Mouse (Mus musculus) liver, embryonic 14.5 days (tissue): ENCODE measurements around the gene Als2cl. TPM values are rescaled to one million over a fixed set of nuclear protein-coding genes. Genes with fewer than 3 reads are reported as not detected.

Source experiments
- ATAC-seq: fragments of 200-750 bp; cut with Nextera tagmentation; 2 replicates; pipeline ENCODE4 v1.8.0; 2017; ENCODE audit warnings: moderate number of reproducible peaks, mild to moderate bottlenecking, moderate library complexity; ENCODE audit not compliant: insufficient read depth
- DNase-seq, 3 experiments: peaks; one replicate each; pipeline ENCODE4 v3.0.0-alpha.2; 2012 to 2013; ENCODE audit warnings: low read depth in 3 of 3, low spot score in 3 of 3
- H3K27ac ChIP-seq: fragments of 300-500 bp; sonication (generic); 2 replicates; pipeline ENCODE4 v1.5.1; 2014; ENCODE audit warnings: moderate library complexity, mild to moderate bottlenecking, control low read depth, inconsistent platforms
- H3K27me3 ChIP-seq: fragments of 300-500 bp; sonication (generic); 2 replicates; pipeline ENCODE4 v1.6.1; 2014; ENCODE audit warnings: mild to moderate bottlenecking, low read length, moderate library complexity; ENCODE audit not compliant: control insufficient read depth, insufficient read depth
- H3K36me3 ChIP-seq: fragments of 300-500 bp; sonication (generic); replicated peaks from 2 replicates; pipeline ENCODE4 v1.6.1; 2014; ENCODE audit warnings: low read depth; ENCODE audit not compliant: control insufficient read depth, insufficient read depth
- H3K4me1 ChIP-seq, 2 experiments: fragments of 200-500 bp in 1 of 2; fragments of 300-500 bp in 1 of 2; sonication (generic) in 1 of 2; replicated peaks; 2 replicates each; pipeline ENCODE4 v1.6.1; 2012 to 2014; ENCODE audit warnings: antibody characterized with exemption in 1 of 2, inconsistent platforms in 1 of 2, low read length in 1 of 2; ENCODE audit not compliant: control insufficient read depth in 2 of 2, insufficient read depth in 2 of 2
- H3K4me2 ChIP-seq: fragments of 300-500 bp; sonication (generic); 2 replicates; pipeline ENCODE4 v1.6.1; 2014; ENCODE audit warnings: low read depth, mild to moderate bottlenecking, control low read depth, moderate library complexity
- H3K4me3 ChIP-seq, 2 experiments: fragments of 200-500 bp in 1 of 2; fragments of 300-500 bp in 1 of 2; sonication (generic) in 1 of 2; 2 replicates each; pipeline ENCODE4 v1.5.1; 2012 to 2014; ENCODE audit warnings: low read depth in 2 of 2, low read length in 2 of 2, mild to moderate bottlenecking in 2 of 2, control low read depth in 1 of 2, inconsistent platforms in 1 of 2, moderate library complexity in 1 of 2; ENCODE audit not compliant: insufficient read depth in 1 of 2
- H3K9ac ChIP-seq: fragments of 300-500 bp; sonication (generic); replicated peaks from 2 replicates; pipeline ENCODE4 v1.6.1; 2014; ENCODE audit warnings: mild to moderate bottlenecking, control low read depth, moderate library complexity
- H3K9me3 ChIP-seq: fragments of 300-500 bp; sonication (generic); 2 replicates; pipeline ENCODE4 v1.6.1; 2016; ENCODE audit warnings: low read length, mixed read lengths; ENCODE audit not compliant: control insufficient read depth
- CTCF ChIP-seq: IDR thresholded peaks from 2 replicates; pipeline ENCODE4 v1.5.1; 2016; ENCODE audit warnings: antibody characterized with exemption, low read depth, control low read depth
- EP300 ChIP-seq: IDR thresholded peaks from 2 replicates; pipeline ENCODE4 v1.6.1; 2016; ENCODE audit warnings: antibody characterized with exemption, low read depth
- WGBS: fragments of 180-500 bp; shearing (Covaris S2); extraction: QIAGEN DNeasy Blood & Tissue Kit; methylation state at CpG from one replicate; pipeline ENCODE4 v1.1.7; 2014; ENCODE audit not compliant: insufficient replicate concordance; 5-methylcytosine and 5-hydroxymethylcytosine counted together
- polyA plus RNA-seq, 2 experiments: library from polyadenylated mRNA; depleted of rRNA in 1 of 2; stranded (reverse) in 1 of 2; unstranded in 1 of 2; fragments of >200 nt; fragmentation: Nextera tagmentation in 1 of 2; extraction: Ambion mirVana in 1 of 2; gene quantifications; 2 replicates each; pipeline versions ENCODE4 v1.2.1 to v1.2.3; 2012 to 2014

The Als2cl gene
- polyA plus RNA-seq, 2 experiments: 1.1 to 3.3 TPM

GRCm38 (mm10) chr9:110879998-110880561 lies 410 bp downstream of the Als2cl start, which contains the start of gene Tmie:
Tmie (minus strand) TSS chr9:110880113.
- Histone ChIP-seq H3K27me3 (peaks cover 22% of the 10 kb centered on the region), H3K36me3 (no peaks in the 10 kb centered on the region), H3K4me1 (peaks cover 0 to 5% of the 10 kb centered on the region in 2 experiments; a peak in 1 of 4 replicates), H3K4me3 (peak within 1 kb of the TSS; percentile 49 to 53), H3K27ac (no peak within 1 kb of the TSS), H3K9ac (no peak within 1 kb of the TSS), H3K4me2 (peak within 1 kb of the TSS; percentile 55), H3K9me3 (no peaks in the 10 kb centered on the region)
- ATAC-seq (peak; percentile 39; the same call in 1 of the 2 replicates), DNase-seq (no peak)
- under 1% methylated on average over 47 of the region's 57 CpGs for WGBS
- no peak for TF ChIP-seq EP300

GRCm38 (mm10) chr9:110880772-110881171 lies 1.1 kb downstream of the Als2cl start:
- H3K9me3 ChIP-seq: no peaks in the 10 kb centered on the region
- H3K36me3 ChIP-seq: no peaks in the 10 kb centered on the region
- WGBS: 47% methylated on average over 4 of the region's 4 CpGs
- peaks cover 0 to 5% of the 10 kb centered on the region in 2 experiments; a peak in 1 of 4 replicates for H3K4me1 ChIP-seq
- H3K27me3 ChIP-seq: peaks cover 22% of the 10 kb centered on the region
- H3K4me3 ChIP-seq: peak overlapping the region; percentile 49 to 53; a peak in 3 of 4 replicates
- no peak overlapping the region for H3K9ac ChIP-seq
- H3K4me2 ChIP-seq: peak overlapping the region; percentile 55
- H3K27ac ChIP-seq: no peak overlapping the region
- DNase-seq: no peak
- TF ChIP-seq EP300: no peak
- TF ChIP-seq CTCF: no peak
- no peak for ATAC-seq

- 49% methylated on average over 7 of the region's 7 CpGs for WGBS
- Histone ChIP-seq H3K4me3 (no peak overlapping the region), H3K9me3 (no peaks in the 10 kb centered on the region), H3K27ac (no peak overlapping the region), H3K9ac (no peak overlapping the region), H3K4me2 (no peak overlapping the region), H3K36me3 (no peaks in the 10 kb centered on the region), H3K4me1 (peaks cover 0 to 5% of the 10 kb centered on the region in 2 experiments; a peak in 1 of 4 replicates), H3K27me3 (peaks cover 22% of the 10 kb centered on the region)
- no peak for TF ChIP-seq EP300
- TF ChIP-seq CTCF: no peak
- DNase-seq (no peak), ATAC-seq (no peak)
These were observed 2.3 kb downstream of the Als2cl start for GRCm38 (mm10) chr9:110881953-110882352.

GRCm38 (mm10) chr9:110887388-110888303 lies 8.0 kb downstream of the Als2cl start:
- H3K27me3 ChIP-seq: no peaks in the 10 kb centered on the region
- ATAC-seq: no peak
- H3K36me3 ChIP-seq: no peaks in the 10 kb centered on the region
- H3K9me3 ChIP-seq: no peaks in the 10 kb centered on the region
- TF ChIP-seq CTCF: no peak
- no peak for TF ChIP-seq EP300
- no peak overlapping the region for H3K9ac ChIP-seq
- no peak for DNase-seq
- peaks cover 0 to 3% of the 10 kb centered on the region in 2 experiments; a peak in 1 of 4 replicates for H3K4me1 ChIP-seq
- no peak overlapping the region for H3K27ac ChIP-seq
- H3K4me2 ChIP-seq: no peak overlapping the region
- H3K4me3 ChIP-seq: no peak overlapping the region
- WGBS: 41% methylated on average over 9 of the region's 9 CpGs

- no peak overlapping the region for H3K27ac ChIP-seq
- H3K4me2 ChIP-seq: no peak overlapping the region
- TF ChIP-seq EP300 (no peak), CTCF (no peak)
- no peaks in the 10 kb centered on the region for H3K9me3 ChIP-seq
- no peak for ATAC-seq
- 72% methylated on average over 14 of the region's 14 CpGs for WGBS
- DNase-seq: no peak
- no peaks in the 10 kb centered on the region for H3K27me3 ChIP-seq
- no peaks in the 10 kb centered on the region for H3K36me3 ChIP-seq
- H3K4me3 ChIP-seq: no peak overlapping the region
- H3K9ac ChIP-seq: no peak overlapping the region
- H3K4me1 ChIP-seq: peaks cover 0 to 3% of the 10 kb centered on the region in 2 experiments; a peak in 1 of 4 replicates
These were observed 9.3 kb downstream of the Als2cl start for GRCm38 (mm10) chr9:110888935-110889334.
